Mouse (Mus musculus): ENCODE results near the gene Mgat1. TPM values are rescaled to one million over a fixed set of nuclear protein-coding genes. Genes with fewer than 3 reads are reported as not detected.
"Not testable (repeated sequence)": the region's sequence is repeated elsewhere in the genome, so short reads cannot be mapped to it uniquely, and the experiment has no call there.

The Mgat1 gene
- polyA plus RNA-seq (2012): 6.7 and 7.3 TPM in 2 replicates

- H3K9me3 ChIP-seq (ENCODE audit: control insufficient read depth, low read length): no peaks in the 10 kb centered on the region
- no peak for TF ChIP-seq GATA1 (IDR thresholded peaks at IDR 0.05; ENCODE audit: low read length)
- no peak for TF ChIP-seq TAL1 (IDR thresholded peaks at IDR 0.05; ENCODE audit: low read length)
- peaks cover 76% of the 10 kb centered on the region for H3K4me1 ChIP-seq (ENCODE audit: control insufficient read depth)
- peaks cover 6% of the 10 kb centered on the region for H3K36me3 ChIP-seq (ENCODE audit: control insufficient read depth)
- peak within 1 kb of the TSS; percentile 71 for H3K4me3 ChIP-seq (replicated peaks)
- H3K27me3 ChIP-seq (ENCODE audit: control insufficient read depth): no peaks in the 10 kb centered on the region
Measured at GRCm38 (mm10) chr11:49243727-49244594, at the start of gene Mgat1. TSS of gene Mgat1 (plus strand) at chr11:49244191.

DNA sequence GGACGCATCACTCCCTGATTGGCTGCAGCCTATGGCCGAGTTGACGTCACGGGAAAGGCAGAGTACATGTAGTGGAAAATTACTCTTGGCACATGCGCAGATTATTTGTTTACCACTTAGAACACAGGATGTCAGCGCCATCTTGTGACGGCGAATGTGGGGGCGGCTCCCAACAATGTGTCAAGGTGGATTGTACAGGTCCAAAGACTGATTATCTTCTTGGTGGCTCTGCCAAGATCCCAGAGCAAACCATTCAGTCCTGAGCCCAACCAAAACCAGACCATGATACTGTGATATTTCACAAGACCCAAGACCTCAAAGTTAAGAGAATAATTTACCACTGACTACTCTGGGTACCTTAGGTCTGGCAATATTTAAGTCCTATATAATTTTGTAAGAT is 49.2 kb upstream of the Mgat1 start:
- H3K27me3 ChIP-seq (ENCODE audit: control insufficient read depth); H3K36me3 ChIP-seq (ENCODE audit: control insufficient read depth); H3K4me3 ChIP-seq (replicated peaks); H3K9me3 ChIP-seq (ENCODE audit: control insufficient read depth, low read length): not testable (repeated sequence)
- H3K4me1 ChIP-seq (ENCODE audit: control insufficient read depth): peaks cover 16% of the 10 kb centered on the region

GRCm38 (mm10) chr11:49195819-49196322 is 48.1 kb upstream of the Mgat1 start:
- peaks cover 5% of the 10 kb centered on the region for H3K9me3 ChIP-seq (ENCODE audit: control insufficient read depth, low read length)
- TF ChIP-seq TAL1 (IDR thresholded peaks at IDR 0.05; ENCODE audit: low read length): no peak
- no peak for TF ChIP-seq GATA1 (IDR thresholded peaks at IDR 0.05; ENCODE audit: low read length)
- H3K4me3 ChIP-seq (replicated peaks): no peak overlapping the region
- peaks cover 3% of the 10 kb centered on the region for H3K27me3 ChIP-seq (ENCODE audit: control insufficient read depth)
- peaks cover 19% of the 10 kb centered on the region for H3K4me1 ChIP-seq (ENCODE audit: control insufficient read depth)
- no peaks in the 10 kb centered on the region for H3K36me3 ChIP-seq (ENCODE audit: control insufficient read depth)

GRCm38 (mm10) chr11:49200666-49201065 is 43.3 kb upstream of the Mgat1 start:
- Histone ChIP-seq H3K4me1 (ENCODE audit: control insufficient read depth) (peaks cover 35% of the 10 kb centered on the region), H3K9me3 (ENCODE audit: control insufficient read depth, low read length) (peaks cover 5% of the 10 kb centered on the region), H3K4me3 (replicated peaks) (no peak overlapping the region), H3K27me3 (ENCODE audit: control insufficient read depth) (peaks cover 3% of the 10 kb centered on the region), H3K36me3 (ENCODE audit: control insufficient read depth) (no peaks in the 10 kb centered on the region; the same call in 1 of the 2 replicates)
- TF ChIP-seq TAL1 (IDR thresholded peaks at IDR 0.05; ENCODE audit: low read length) (no peak), GATA1 (IDR thresholded peaks at IDR 0.05; ENCODE audit: low read length) (no peak)

DNA sequence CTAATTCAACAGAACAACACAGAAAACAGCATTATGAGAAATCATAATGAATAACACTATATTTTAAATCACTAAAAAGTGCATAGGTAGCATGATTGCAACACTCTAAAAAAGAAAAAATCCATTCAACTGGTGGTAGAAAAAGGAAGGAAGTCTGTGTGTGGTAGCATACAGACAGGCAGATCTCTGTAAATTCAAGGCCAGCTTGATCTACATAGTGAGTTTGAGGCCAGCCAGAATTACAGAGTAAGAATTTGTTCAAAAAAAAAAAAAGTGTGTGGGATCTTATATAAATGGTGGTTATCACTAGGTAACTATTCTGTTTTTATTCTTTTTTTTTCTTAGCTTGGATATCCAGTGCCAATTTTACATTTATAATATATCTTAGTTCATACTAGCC is 42.8 kb upstream of the Mgat1 start:
- peaks cover under 1% of the 10 kb centered on the region for H3K36me3 ChIP-seq (ENCODE audit: control insufficient read depth)
- H3K9me3 ChIP-seq (ENCODE audit: control insufficient read depth, low read length): peaks cover 5% of the 10 kb centered on the region
- H3K27me3 ChIP-seq (ENCODE audit: control insufficient read depth): no peaks in the 10 kb centered on the region
- TF ChIP-seq GATA1 (IDR thresholded peaks at IDR 0.05; ENCODE audit: low read length) (no peak), TAL1 (IDR thresholded peaks at IDR 0.05; ENCODE audit: low read length) (no peak)
- H3K4me1 ChIP-seq (ENCODE audit: control insufficient read depth): peaks cover 36% of the 10 kb centered on the region
- no peak overlapping the region for H3K4me3 ChIP-seq (replicated peaks)

DNA sequence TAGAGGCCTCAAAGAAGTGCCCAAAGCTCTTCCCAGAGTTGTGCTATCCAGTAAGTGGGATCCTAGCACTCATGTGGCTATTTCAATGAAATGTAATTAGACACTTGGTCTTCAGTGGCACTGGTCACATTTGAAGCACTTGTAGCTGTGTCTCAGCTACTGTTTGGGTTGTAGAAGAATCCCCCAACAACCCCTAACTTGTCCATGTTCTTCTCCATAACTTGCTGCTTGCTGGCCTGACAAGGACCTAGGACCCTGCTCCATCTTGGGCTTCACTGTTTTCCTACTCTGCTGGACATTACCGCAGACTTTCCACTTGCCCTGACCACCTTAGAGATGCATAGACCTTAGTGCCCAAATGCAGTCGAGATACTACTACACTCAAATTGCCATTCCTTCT is 41.9 kb upstream of the Mgat1 start:
- peaks cover 9% of the 10 kb centered on the region for H3K36me3 ChIP-seq (ENCODE audit: control insufficient read depth)
- TF ChIP-seq GATA1 (IDR thresholded peaks at IDR 0.05; ENCODE audit: low read length) (no peak), TAL1 (IDR thresholded peaks at IDR 0.05; ENCODE audit: low read length) (no peak)
- H3K27me3 ChIP-seq (ENCODE audit: control insufficient read depth): no peaks in the 10 kb centered on the region

DNA sequence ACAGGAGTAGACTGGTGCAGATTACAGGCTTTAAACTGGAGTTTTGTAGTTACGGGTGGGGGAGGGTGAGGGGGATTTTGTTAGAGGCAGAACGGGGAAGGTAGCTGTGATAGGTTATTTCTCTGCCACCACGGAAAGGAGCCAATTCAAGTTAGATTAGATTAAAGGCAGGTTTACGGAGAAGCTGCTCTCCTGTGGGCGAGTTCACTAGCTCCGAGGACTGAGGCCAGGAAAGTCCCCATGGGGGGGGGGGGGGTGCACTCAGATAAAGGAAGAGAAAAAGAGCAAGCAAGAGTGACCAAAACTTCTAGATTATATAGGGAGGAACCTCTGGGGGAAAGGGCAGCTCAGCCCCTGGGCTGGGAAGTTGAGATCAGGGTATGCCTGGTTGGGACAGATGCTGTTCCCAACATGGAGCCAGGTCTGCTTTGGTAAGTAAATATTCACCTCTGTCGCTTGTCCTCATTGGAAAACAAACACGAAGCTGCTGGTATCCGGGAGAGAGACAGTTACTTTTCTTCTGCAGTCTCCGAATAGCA is 41.4 kb upstream of the Mgat1 start:
- no peak for TF ChIP-seq GATA1 (IDR thresholded peaks at IDR 0.05; ENCODE audit: low read length)
- no peak for TF ChIP-seq TAL1 (IDR thresholded peaks at IDR 0.05; ENCODE audit: low read length)
- Histone ChIP-seq H3K27me3 (ENCODE audit: control insufficient read depth) (no peaks in the 10 kb centered on the region), H3K4me3 (replicated peaks) (peak overlapping the region; percentile 87), H3K4me1 (ENCODE audit: control insufficient read depth) (peaks cover 51% of the 10 kb centered on the region), H3K36me3 (ENCODE audit: control insufficient read depth) (peaks cover 13% of the 10 kb centered on the region), H3K9me3 (ENCODE audit: control insufficient read depth, low read length) (peaks cover 3% of the 10 kb centered on the region)

More for the DNA sequence above, 41.9 kb upstream of the Mgat1 start:
- Histone ChIP-seq H3K4me3 (replicated peaks) (peak overlapping the region; percentile 87), H3K4me1 (ENCODE audit: control insufficient read depth) (peaks cover 45% of the 10 kb centered on the region), H3K9me3 (ENCODE audit: control insufficient read depth, low read length) (peaks cover 5% of the 10 kb centered on the region)

GRCm38 (mm10) chr11:49203129-49203768 is 40.7 kb upstream of the Mgat1 start, which contains the start of gene Zfp62:
TSS of gene Zfp62 (plus strand) at chr11:49203292.
- peaks cover 55% of the 10 kb centered on the region for H3K4me1 ChIP-seq (ENCODE audit: control insufficient read depth)
- H3K9me3 ChIP-seq (ENCODE audit: control insufficient read depth, low read length): peaks cover 3% of the 10 kb centered on the region
- TF ChIP-seq GATA1 (IDR thresholded peaks at IDR 0.05; ENCODE audit: low read length) (no peak), TAL1 (IDR thresholded peaks at IDR 0.05; ENCODE audit: low read length) (no peak)
- H3K4me3 ChIP-seq (replicated peaks): peak within 1 kb of the TSS; percentile 87
- H3K27me3 ChIP-seq (ENCODE audit: control insufficient read depth): no peaks in the 10 kb centered on the region
- H3K36me3 ChIP-seq (ENCODE audit: control insufficient read depth): peaks cover 13% of the 10 kb centered on the region
